In the genomic region with DNA sequence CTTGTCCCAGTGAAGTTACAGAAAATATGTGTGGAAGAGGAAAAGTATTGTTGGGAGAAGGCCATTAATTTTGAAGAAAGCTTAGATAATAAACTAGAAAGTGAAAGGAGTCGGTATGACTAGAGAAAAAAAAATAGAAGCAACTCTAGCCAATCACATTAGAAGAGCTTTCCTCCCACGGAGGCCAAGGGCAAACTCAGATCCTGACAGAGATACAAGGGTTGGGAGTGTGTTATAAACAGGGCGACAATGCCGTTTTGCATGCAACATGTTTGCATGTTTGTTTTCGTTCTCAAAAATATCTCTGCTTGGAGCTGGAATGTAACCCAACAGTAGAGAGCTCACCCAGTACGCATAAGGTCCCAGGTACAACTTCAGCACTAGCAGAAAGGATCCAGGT, we compare ENCODE assay signal across 15 mouse cellular contexts. TPM values are rescaled to one million over a fixed set of nuclear protein-coding genes. Genes with fewer than 3 reads are reported as not detected.
DNase-seq lines count a peak whose midpoint lies in the region; ATAC-seq lines count a peak whose summit lies in the region.
"Had no signal": no experiment of that assay in that cellular context is flagged by ENCODE, and none has a peak within 500 bp of the region (broad histone marks: within the 10 kb centered on the region; RNA-seq: fewer than 3 reads in every experiment).

No protein-coding gene starts in this region.

- peak; percentile 81 for ATAC-seq in CD4-positive, CD25-positive, alpha-beta regulatory T cell, adult 4 months
- 0 out of 2 replicates have a peak, but pooled peaks have one; percentile 25 for ATAC-seq in common myeloid progenitor, adult 5-6 weeks (replicated peaks; ENCODE audit: low read depth, poor library complexity, severe bottlenecking)
- ATAC-seq: forebrain, embryonic 13.5 days; forebrain, postnatal 0 days had no signal

- peak; percentile 36 for DNase-seq in adrenal gland, postnatal 14 days
- no peak for DNase-seq in adrenal gland, adult 8-10 months
- peak; percentile 15 for DNase-seq in A20 (ENCODE audit: low read depth, low spot score)
- no peak for DNase-seq in thymus, postnatal 4 days
- no peak for DNase-seq in cerebellum, adult 18-20 months
- DNase-seq in right cerebral cortex, postnatal 36 days (ENCODE audit: low spot score in 2 of 2): no peak
- DNase-seq: cerebellum, adult 8-10 months; cerebellum, postnatal 25 days; forebrain, postnatal 0 days; gastrocnemius, postnatal 14 days; heart, postnatal 36 days; kidney, adult 2 months had no signal

RNA-seq across cellular contexts. Expression of a gene that starts 17.1 kb away (rescaled TPM):
- 0.70 and 2.0 TPM in 2 replicates for total RNA-seq in adrenal gland, postnatal 14 days (2021)
- total RNA-seq in adrenal gland, adult 8-10 months (2022): 1 to 10 TPM; 1.1 to 2.2 (median 1.6) TPM
- polyA plus RNA-seq in CD4-positive, CD25-positive, alpha-beta regulatory T cell, adult 4 months (2017; shearing (Covaris generic)): under 1 TPM; 0.24 to 0.96 TPM
- total RNA-seq in common myeloid progenitor, adult 5-6 weeks (2017): 78.1 and 85.9 TPM in 2 replicates
- total RNA-seq: forebrain, postnatal 0 days had no signal
- polyA plus RNA-seq: forebrain, embryonic 13.5 days had no signal

Comparison
In these comparisons a context has a peak if more than half of its experiments do, and no peak if none do; other contexts are left out.
1. DNase-seq: peak in adrenal gland, postnatal 14 days (single experiment) and A20 (single experiment); none in adrenal gland, adult 8-10 months (single experiment), thymus, postnatal 4 days (single experiment), cerebellum, adult 18-20 months (0 of 2) and right cerebral cortex, postnatal 36 days (0 of 2).
2. RNA of a gene that starts 17.1 kb away (total RNA-seq): 78.1 to 85.9 TPM in common myeloid progenitor, adult 5-6 weeks; 1.1 to 2.2 TPM in adrenal gland, adult 8-10 months and 0.70 to 2.0 TPM in adrenal gland, postnatal 14 days; every median in the first group is over 10 times any median in the second.